Mouse (Mus musculus) embryonic fibroblast, embryonic 13.5 days (primary cell): ENCODE results near the gene Nenf.

Experiments
- CTCF ChIP-seq: IDR thresholded peaks from 2 replicates; pipeline ENCODE4 v1.5.1; 2011; ENCODE audit warnings: mild to moderate bottlenecking, control low read depth, low read length, moderate library complexity, borderline replicate concordance; ENCODE audit not compliant: insufficient read depth
- POLR2A ChIP-seq: IDR thresholded peaks from 2 replicates; pipeline ENCODE4 v1.6.1; 2011; ENCODE audit warnings: low read depth, mild to moderate bottlenecking, control low read depth, low read length, moderate library complexity

DNA sequence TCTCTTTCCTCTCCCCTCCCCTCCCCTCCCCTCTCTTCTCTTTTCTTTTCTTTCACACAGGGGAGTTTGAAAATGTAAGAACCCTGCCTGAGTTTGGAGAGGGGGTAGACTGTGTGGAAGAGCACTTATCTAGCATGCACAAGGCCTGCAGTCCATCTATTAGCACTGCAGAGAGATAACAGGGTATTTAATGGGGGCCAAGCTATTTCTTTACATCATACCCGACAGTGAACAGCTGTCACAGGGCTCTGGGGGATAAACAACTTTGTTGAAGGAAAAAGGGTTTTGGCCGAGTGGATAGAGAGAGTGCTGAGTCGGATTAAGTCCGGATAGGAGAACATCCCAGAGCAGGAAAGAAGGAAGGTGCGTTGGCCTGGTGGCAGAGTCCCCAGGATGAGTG is 31.0 kb upstream of the Nenf start:
- no peak for TF ChIP-seq POLR2A
- no peak for TF ChIP-seq CTCF
